Comparison of ENCODE assay signal across 7 mouse cellular contexts in the genomic region with DNA sequence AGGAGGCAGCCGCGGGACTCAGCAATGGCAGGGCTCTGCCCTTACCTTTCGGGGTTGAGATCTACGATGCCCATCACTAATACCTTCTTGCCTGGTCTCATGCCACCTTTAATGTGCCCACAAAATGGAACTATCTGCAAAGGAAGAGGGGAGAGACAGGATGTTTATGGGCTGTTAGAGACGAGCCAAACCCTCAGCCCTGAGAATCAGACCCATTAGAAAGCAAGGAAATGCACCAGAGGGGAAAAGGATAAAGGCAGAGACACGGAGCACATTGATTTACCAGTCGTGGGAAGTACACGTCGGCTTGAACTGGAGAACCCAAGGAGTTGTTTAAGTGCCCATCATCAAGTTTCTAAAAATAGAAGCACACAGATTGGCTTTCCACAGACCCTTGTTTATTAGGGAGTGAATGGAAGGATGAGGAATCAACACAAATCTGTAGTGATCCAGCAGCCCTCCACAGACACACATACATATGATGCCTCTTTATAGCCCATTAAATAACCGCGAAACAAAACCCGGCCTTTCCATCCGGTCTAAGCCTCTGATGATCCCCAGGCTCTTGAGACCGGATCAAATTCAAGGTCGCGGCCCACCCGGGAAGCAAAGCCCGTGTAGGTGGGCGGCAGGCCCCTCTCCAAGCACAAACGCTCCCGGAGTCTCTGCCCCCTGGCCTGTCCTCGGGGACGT. TPM values are rescaled to one million over a fixed set of nuclear protein-coding genes. Genes with fewer than 3 reads are reported as not detected.
DNase-seq lines count a peak whose midpoint lies in the region; ATAC-seq and TF ChIP-seq lines count a peak whose summit lies in the region.

No protein-coding gene starts in this region.

- peak; percentile 12 for DNase-seq in left cerebral cortex, adult 11 months (ENCODE audit: low spot score)
- DNase-seq in left cerebral cortex, postnatal 4 days = no peak
- DNase-seq in brain, embryonic 14.5 days (ENCODE audit: low read depth) = peak; percentile 68
- DNase-seq in limb, embryonic 10.5 days (ENCODE audit: low spot score) = no peak
- DNase-seq in midbrain, embryonic 14.5 days = peak; percentile 55

- peaks cover 8 to 11% of the 10 kb centered on the region in 2 experiments; a peak in 2 of 4 replicates for H3K4me1 ChIP-seq in heart, embryonic 14.5 days (ENCODE audit: control insufficient read depth in 2 of 2, insufficient read depth in 2 of 2, low read length in 2 of 2)
- H3K4me1 ChIP-seq in limb, embryonic 10.5 days = peaks cover 36% of the 10 kb centered on the region
- H3K4me1 ChIP-seq in midbrain, embryonic 14.5 days (ENCODE audit: control insufficient read depth, insufficient read depth, low read length) = peaks cover 23% of the 10 kb centered on the region

- H3K36me3 ChIP-seq in heart, embryonic 14.5 days (ENCODE audit: control insufficient read depth, insufficient read depth, low read length) = peaks cover 40% of the 10 kb centered on the region
- peaks cover 37% of the 10 kb centered on the region for H3K36me3 ChIP-seq in limb, embryonic 10.5 days
- H3K36me3 ChIP-seq in midbrain, embryonic 14.5 days (ENCODE audit: control insufficient read depth, insufficient read depth, low read length) = peaks cover 25% of the 10 kb centered on the region

- H3K4me2 ChIP-seq in heart, embryonic 14.5 days (ENCODE audit: low read length) = peak overlapping the region; percentile 84
- peak overlapping the region; percentile 81 for H3K4me2 ChIP-seq in midbrain, embryonic 14.5 days (ENCODE audit: low read length)

- TF ChIP-seq CTCF in brain, embryonic 14.5 days (IDR thresholded peaks at IDR 0.05; ENCODE audit: borderline replicate concordance, extremely low read depth, insufficient read depth, insufficient read length) = no peak

- H3K4me3 ChIP-seq in heart, embryonic 14.5 days (ENCODE audit: control insufficient read depth in 1 of 2, insufficient read depth in 1 of 2, low read depth in 1 of 2, low read length in 2 of 2) = peak overlapping the region; percentile 84 to 89
- peak overlapping the region; percentile 73 for H3K4me3 ChIP-seq in limb, embryonic 10.5 days
- H3K4me3 ChIP-seq in midbrain, embryonic 14.5 days (replicated peaks; ENCODE audit: low read depth, low read length) = peak overlapping the region; percentile 87

- peak overlapping the region; percentile 93 for H3K9ac ChIP-seq in heart, embryonic 14.5 days (ENCODE audit: low read length)
- peak overlapping the region; percentile 95 for H3K9ac ChIP-seq in midbrain, embryonic 14.5 days (replicated peaks; ENCODE audit: low read length)

- intact Hi-C loops in left cerebral cortex, postnatal 4 days (cut with DNase I) = loop anchor here (10.0 kb wide), 1 partner anchor 75 kb away; no protein-coding TSS in a partner anchor

- H3K9me3 ChIP-seq in heart, embryonic 14.5 days (ENCODE audit: control insufficient read depth, low read length) = no peaks in the 10 kb centered on the region
- no peaks in the 10 kb centered on the region for H3K9me3 ChIP-seq in limb, embryonic 10.5 days (replicated peaks)
- no peaks in the 10 kb centered on the region for H3K9me3 ChIP-seq in midbrain, embryonic 14.5 days (ENCODE audit: control insufficient read depth, low read length)

- WGBS in heart, embryonic 14.5 days = 12% methylated on average over 23 of the region's 23 CpGs
- 13% methylated on average over 23 of the region's 23 CpGs for WGBS in limb, embryonic 10.5 days
- 12% methylated on average over 23 of the region's 23 CpGs for WGBS in midbrain, embryonic 14.5 days

- no peak; the same call in 1 of the 2 replicates for ATAC-seq in heart, embryonic 14.5 days (ENCODE audit: insufficient number of reproducible peaks, insufficient read depth, low FRiP score, low read depth)
- ATAC-seq in midbrain, embryonic 14.5 days (ENCODE audit: low FRiP score, low TSS enrichment) = peak; percentile 16
- no peak for ATAC-seq in megakaryocyte-erythroid progenitor cell, adult 5-6 weeks (replicated peaks; ENCODE audit: low FRiP score, low TSS enrichment, poor library complexity, severe bottlenecking)

- no peak for TF ChIP-seq POLR2A in brain, embryonic 14.5 days (IDR thresholded peaks at IDR 0.05; ENCODE audit: borderline replicate concordance, extremely low read depth, insufficient read depth, insufficient read length, poor library complexity, severe bottlenecking)

- H3K27me3 ChIP-seq in heart, embryonic 14.5 days (ENCODE audit: control insufficient read depth, insufficient read depth, low read length) = no peaks in the 10 kb centered on the region
- peaks cover 16% of the 10 kb centered on the region; the same call in 1 of the 2 replicates for H3K27me3 ChIP-seq in limb, embryonic 10.5 days (ENCODE audit: low read depth, poor library complexity, severe bottlenecking)
- peaks cover 8% of the 10 kb centered on the region; the same call in 1 of the 2 replicates for H3K27me3 ChIP-seq in midbrain, embryonic 14.5 days (ENCODE audit: control insufficient read depth, insufficient read depth, low read length)

- peak overlapping the region; percentile 73 to 89 for H3K27ac ChIP-seq in heart, embryonic 14.5 days (replicated peaks in 1 of 2; ENCODE audit: control insufficient read depth in 1 of 2, insufficient read depth in 1 of 2, low read depth in 2 of 2, low read length in 2 of 2)
- peak overlapping the region; percentile 96 for H3K27ac ChIP-seq in limb, embryonic 10.5 days
- H3K27ac ChIP-seq in midbrain, embryonic 14.5 days (replicated peaks; ENCODE audit: low read depth, low read length) = peak overlapping the region; percentile 93

RNA-seq across cellular contexts. Expression of gene Lgalsl, which starts 0.7 kb away (rescaled TPM):
- 10 to 100 TPM; 86.3 to 90.8 TPM for total RNA-seq in left cerebral cortex, postnatal 4 days (2021)
- polyA plus RNA-seq in brain, embryonic 14.5 days (2012; rRNA removed) = 32.4 and 36.4 TPM in 2 replicates
- 37.4 and 37.5 TPM in 2 replicates for polyA plus RNA-seq in heart, embryonic 14.5 days (2014; fragmentation: Nextera tagmentation; extraction: Ambion mirVana)
- polyA plus RNA-seq in limb, embryonic 10.5 days (2016; fragmentation: Nextera tagmentation; extraction: Ambion mirVana) = 29.8 and 31.3 TPM in 2 replicates
- 62.9 and 72.9 TPM in 2 replicates for polyA plus RNA-seq in midbrain, embryonic 14.5 days (2014; fragmentation: Nextera tagmentation; extraction: Ambion mirVana)
- 5.6 and 13.5 TPM in 2 replicates for total RNA-seq in megakaryocyte-erythroid progenitor cell, adult 5-6 weeks (2014; fragmentation: Nextera tagmentation)
- 1.4 and 3.9 TPM in 2 replicates for total RNA-seq in megakaryocyte-erythroid progenitor cell, adult 5-6 weeks (2017)

Comparison
In these comparisons a context has a peak if more than half of its experiments do, and no peak if none do; other contexts are left out.
1. DNase-seq: peak in left cerebral cortex, adult 11 months (single experiment), brain, embryonic 14.5 days (single experiment) and midbrain, embryonic 14.5 days (single experiment); none in left cerebral cortex, postnatal 4 days (single experiment) and limb, embryonic 10.5 days (single experiment).
2. Peak in every context shown above with its lines, with median percentiles within 50 percentile points of each other: H3K27ac ChIP-seq and H3K4me3 ChIP-seq.